Mouse (Mus musculus): ENCODE data around the gene Csf2rb. TPM values are rescaled to one million over a fixed set of nuclear protein-coding genes. Genes with fewer than 3 reads are reported as not detected.
"Not testable (repeated sequence)": the region's sequence is repeated elsewhere in the genome, so short reads cannot be mapped to it uniquely, and the experiment has no call there.

Gene Csf2rb
- polyA plus RNA-seq, 1 experiment from 2014 or later, result 0.99 TPM

DNA sequence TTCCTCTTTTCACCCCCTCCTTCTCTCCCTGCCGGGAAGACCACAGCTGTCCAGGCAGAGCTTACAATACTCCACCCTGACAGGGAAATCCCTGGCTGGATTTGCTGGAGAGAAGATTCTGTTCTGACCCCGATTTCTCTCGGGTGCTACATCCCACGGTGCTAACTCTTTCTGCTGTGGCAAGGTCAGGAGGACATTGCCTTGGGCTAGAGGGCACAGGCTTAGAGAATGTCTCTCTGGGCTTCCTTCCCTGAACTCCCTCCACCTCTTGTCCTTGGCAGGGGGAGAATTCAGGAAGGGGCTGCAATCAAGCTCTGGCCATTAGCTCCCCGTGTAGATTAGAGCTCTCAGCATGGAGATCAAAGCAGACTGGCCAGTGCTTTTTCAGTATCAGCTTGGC, 15.7 kb upstream of the Csf2rb start:
- H3K27me3 ChIP-seq (ENCODE audit: control insufficient read depth, insufficient read depth, low read length), result no peaks in the 10 kb centered on the region
- H3K4me3 ChIP-seq (ENCODE audit: low read depth, low read length), result no peak overlapping the region
- H3K9ac ChIP-seq (ENCODE audit: low read length), result no peak overlapping the region
- no peak for ATAC-seq (ENCODE audit: low FRiP score, low TSS enrichment)
- WGBS, result 21% methylated on average over 5 of the region's 5 CpGs
- no peaks in the 10 kb centered on the region for H3K36me3 ChIP-seq (ENCODE audit: control insufficient read depth, insufficient read depth, low read length)
- no peak overlapping the region for H3K27ac ChIP-seq (replicated peaks)
- no peaks in the 10 kb centered on the region for H3K9me3 ChIP-seq (ENCODE audit: control insufficient read depth, low read length)
- TF ChIP-seq EP300 (optimal IDR thresholded peaks at IDR 0.05) (no peak), CTCF (IDR thresholded peaks at IDR 0.05; ENCODE audit: low read depth) (no peak)
- H3K4me2 ChIP-seq (replicated peaks; ENCODE audit: low read depth), result no peak overlapping the region
- no peak for DNase-seq (ENCODE audit: low spot score)
- H3K4me1 ChIP-seq (replicated peaks; ENCODE audit: control insufficient read depth, insufficient read depth), result no peaks in the 10 kb centered on the region

DNA sequence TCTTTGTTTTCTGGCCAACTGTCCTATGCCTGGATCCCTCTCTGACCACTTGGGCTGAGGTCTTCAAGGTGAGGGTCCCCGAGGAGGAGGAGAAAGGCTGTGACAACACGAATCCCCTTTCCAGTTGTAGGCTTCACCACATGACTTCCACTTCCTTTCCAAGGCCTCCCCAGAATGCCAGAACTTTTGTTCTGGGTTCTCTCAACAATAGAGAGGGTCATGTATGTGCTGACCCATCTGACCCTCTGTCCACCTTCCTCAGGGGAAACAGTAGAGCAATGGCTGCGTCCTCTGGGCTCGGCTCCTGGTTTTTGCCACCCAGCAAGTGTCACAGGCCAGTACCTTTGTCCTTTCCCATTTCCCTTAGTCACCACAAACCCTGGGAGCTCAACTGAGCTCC, 14.6 kb upstream of the Csf2rb start:
- Histone ChIP-seq H3K4me2 (replicated peaks; ENCODE audit: low read depth) (no peak overlapping the region), H3K4me1 (replicated peaks; ENCODE audit: control insufficient read depth, insufficient read depth) (no peaks in the 10 kb centered on the region), H3K4me3 (ENCODE audit: low read depth, low read length) (no peak overlapping the region), H3K9me3 (ENCODE audit: control insufficient read depth, low read length) (no peaks in the 10 kb centered on the region), H3K36me3 (ENCODE audit: control insufficient read depth, insufficient read depth, low read length) (no peaks in the 10 kb centered on the region), H3K27me3 (ENCODE audit: control insufficient read depth, insufficient read depth, low read length) (no peaks in the 10 kb centered on the region), H3K27ac (replicated peaks) (no peak overlapping the region), H3K9ac (ENCODE audit: low read length) (no peak overlapping the region)
- 71% methylated on average over 4 of the region's 4 CpGs for WGBS
- ATAC-seq (ENCODE audit: low FRiP score, low TSS enrichment), result no peak
- no peak for DNase-seq (ENCODE audit: low spot score)
- no peak for TF ChIP-seq CTCF (IDR thresholded peaks at IDR 0.05; ENCODE audit: low read depth)
- no peak for TF ChIP-seq EP300 (optimal IDR thresholded peaks at IDR 0.05)

DNA sequence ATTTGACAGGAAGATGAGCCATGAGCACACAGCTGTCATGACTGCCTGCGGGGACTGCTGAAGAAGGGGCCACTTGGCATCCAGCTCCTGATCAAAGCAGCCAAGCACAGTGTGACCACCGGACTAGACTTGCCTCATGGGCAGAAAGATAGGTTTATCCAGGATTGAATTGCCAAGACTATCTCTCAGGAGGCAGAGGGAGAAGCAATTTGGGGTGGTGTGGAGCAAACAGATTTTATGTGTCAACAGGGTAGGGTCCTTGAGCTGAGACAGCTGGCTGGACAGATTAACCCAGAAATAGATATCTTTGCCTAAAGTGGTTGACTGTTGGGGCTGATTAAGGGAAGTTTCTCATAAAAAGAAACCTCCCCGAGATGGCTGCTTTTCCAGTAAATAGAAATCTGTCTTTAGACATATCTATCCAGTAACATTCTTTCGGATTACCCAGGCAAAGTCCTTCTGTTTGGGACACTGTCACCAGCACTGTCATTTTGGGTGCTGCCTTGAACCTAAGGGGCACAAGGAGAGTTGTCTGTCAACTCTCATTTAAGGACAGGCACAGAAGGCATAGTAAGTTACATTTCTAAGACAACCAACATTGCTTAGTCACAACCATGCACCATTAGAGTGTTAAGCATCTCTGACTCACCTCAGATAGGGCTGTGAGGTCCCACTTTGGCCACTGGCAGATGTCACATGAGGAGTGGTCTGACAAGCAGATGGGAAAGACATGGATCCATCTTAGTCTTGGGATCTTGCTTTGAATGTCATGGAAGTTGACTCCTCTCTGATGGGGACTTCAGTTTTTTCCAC, 12.9 kb upstream of the Csf2rb start:
- DNase-seq (ENCODE audit: low spot score); H3K9ac ChIP-seq (ENCODE audit: low read length); H3K4me2 ChIP-seq (replicated peaks; ENCODE audit: low read depth); H3K27me3 ChIP-seq (ENCODE audit: control insufficient read depth, insufficient read depth, low read length); H3K36me3 ChIP-seq (ENCODE audit: control insufficient read depth, insufficient read depth, low read length); H3K4me3 ChIP-seq (ENCODE audit: low read depth, low read length); H3K9me3 ChIP-seq (ENCODE audit: control insufficient read depth, low read length); H3K4me1 ChIP-seq (replicated peaks; ENCODE audit: control insufficient read depth, insufficient read depth); H3K27ac ChIP-seq (replicated peaks); ATAC-seq (ENCODE audit: low FRiP score, low TSS enrichment): not testable (repeated sequence)
- 39% methylated on average over 4 of the region's 4 CpGs for WGBS

DNA sequence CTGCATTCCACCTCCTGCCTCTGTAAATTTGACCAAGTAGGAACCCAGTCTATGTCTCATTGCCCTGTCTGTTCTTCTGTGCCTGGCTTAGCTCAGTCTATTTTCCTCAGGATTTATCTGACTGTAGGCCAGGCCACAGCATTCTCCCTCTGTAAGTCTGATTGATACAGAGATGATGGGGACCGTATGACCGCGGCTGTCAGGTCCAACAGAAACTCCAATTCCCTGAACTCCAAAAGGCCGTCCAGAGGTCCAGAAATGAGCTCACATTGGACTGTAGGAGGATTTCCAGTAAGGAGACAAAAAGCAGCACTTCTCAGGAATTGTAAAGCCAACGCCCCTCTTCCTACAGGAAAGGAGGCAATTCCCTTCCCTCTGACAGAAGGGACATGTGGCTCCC, 11.9 kb upstream of the Csf2rb start:
- ATAC-seq (ENCODE audit: low FRiP score, low TSS enrichment); DNase-seq (ENCODE audit: low spot score); H3K4me2 ChIP-seq (replicated peaks; ENCODE audit: low read depth); H3K27ac ChIP-seq (replicated peaks); H3K4me3 ChIP-seq (ENCODE audit: low read depth, low read length); H3K36me3 ChIP-seq (ENCODE audit: control insufficient read depth, insufficient read depth, low read length); H3K4me1 ChIP-seq (replicated peaks; ENCODE audit: control insufficient read depth, insufficient read depth); H3K27me3 ChIP-seq (ENCODE audit: control insufficient read depth, insufficient read depth, low read length); H3K9me3 ChIP-seq (ENCODE audit: control insufficient read depth, low read length); H3K9ac ChIP-seq (ENCODE audit: low read length): not testable (repeated sequence)
- WGBS, result 62% methylated on average over 5 of the region's 5 CpGs

DNA sequence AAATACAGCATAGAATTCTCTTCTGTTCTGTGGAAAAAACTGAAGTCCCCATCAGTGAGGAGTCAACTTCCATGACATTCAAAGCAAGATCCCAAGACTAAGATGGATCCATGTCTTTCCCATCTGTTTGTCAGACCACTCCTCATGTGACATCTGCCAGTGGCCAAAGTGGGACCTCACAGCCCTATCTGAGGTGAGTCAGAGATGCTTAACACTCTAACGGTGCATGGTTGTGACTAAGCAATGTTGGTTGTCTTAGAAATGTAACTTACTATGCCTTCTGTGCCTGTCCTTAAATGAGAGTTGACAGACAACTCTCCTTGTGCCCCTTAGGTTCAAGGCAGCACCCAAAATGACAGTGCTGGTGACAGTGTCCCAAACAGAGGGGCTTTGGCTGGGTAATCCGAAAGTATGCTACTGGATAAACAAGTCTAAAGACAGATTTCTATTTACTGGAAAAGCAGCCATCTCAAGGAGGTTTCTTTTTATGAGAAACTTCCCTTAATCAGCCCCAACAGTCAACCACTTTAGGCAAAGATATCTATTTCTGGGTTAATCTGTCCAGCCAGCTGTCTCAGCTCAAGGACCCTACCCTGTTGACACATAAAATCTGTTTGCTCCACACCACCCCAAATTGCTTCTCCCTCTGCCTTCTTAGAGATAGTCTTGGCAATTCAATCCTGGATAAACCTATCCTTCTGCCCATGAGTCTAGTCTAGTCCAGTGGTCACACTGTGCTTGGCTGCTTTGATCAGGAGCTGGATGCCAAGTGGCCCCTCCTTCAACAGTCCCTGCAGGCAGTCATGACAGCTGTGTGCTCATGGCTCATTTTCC, 7.0 kb upstream of the Csf2rb start:
- H3K4me1 ChIP-seq (replicated peaks; ENCODE audit: control insufficient read depth, insufficient read depth); ATAC-seq (ENCODE audit: low FRiP score, low TSS enrichment); H3K27ac ChIP-seq (replicated peaks); H3K36me3 ChIP-seq (ENCODE audit: control insufficient read depth, insufficient read depth, low read length); H3K27me3 ChIP-seq (ENCODE audit: control insufficient read depth, insufficient read depth, low read length); H3K9me3 ChIP-seq (ENCODE audit: control insufficient read depth, low read length); DNase-seq (ENCODE audit: low spot score); H3K4me2 ChIP-seq (replicated peaks; ENCODE audit: low read depth); H3K4me3 ChIP-seq (ENCODE audit: low read depth, low read length); H3K9ac ChIP-seq (ENCODE audit: low read length): not testable (repeated sequence)
- WGBS, result 64% methylated on average over 2 of the region's 2 CpGs

Measured in stomach, postnatal 0 days (tissue).